Mouse (Mus musculus): ENCODE measurements at regions not wholly inside any gene's neighbourhood (a gene's known extent, or its start where the extent isn't known, plus 50 kb on each side); places are given as distances from the start of the nearest gene placed in this dataset.
"Not testable (repeated sequence)": the region's sequence is repeated elsewhere in the genome, so short reads cannot be mapped to it uniquely, and the experiment has no call there.

DNA sequence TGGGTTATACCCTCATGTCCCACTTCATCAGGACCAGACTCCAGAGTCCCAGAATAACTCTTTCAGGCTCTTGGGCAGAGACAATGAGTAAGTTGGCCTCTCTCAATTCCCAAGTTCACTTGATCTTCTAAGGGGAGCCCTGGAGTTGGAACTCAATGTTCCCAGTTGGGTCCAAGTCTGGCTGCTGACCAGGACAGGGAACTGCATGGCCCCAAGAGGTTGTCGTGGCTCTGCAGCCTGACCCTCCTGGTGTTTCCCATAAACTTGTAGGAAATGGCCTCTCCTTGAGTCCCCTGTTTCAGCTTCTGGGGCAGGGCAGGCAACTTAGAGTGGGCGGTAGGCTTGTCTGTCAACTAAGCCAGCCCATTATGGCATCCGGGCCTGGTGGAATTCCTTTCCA is 286.2 kb downstream of the Cyp26b1 start:
- ATAC-seq (ENCODE audit: low read depth): no peak

DNA sequence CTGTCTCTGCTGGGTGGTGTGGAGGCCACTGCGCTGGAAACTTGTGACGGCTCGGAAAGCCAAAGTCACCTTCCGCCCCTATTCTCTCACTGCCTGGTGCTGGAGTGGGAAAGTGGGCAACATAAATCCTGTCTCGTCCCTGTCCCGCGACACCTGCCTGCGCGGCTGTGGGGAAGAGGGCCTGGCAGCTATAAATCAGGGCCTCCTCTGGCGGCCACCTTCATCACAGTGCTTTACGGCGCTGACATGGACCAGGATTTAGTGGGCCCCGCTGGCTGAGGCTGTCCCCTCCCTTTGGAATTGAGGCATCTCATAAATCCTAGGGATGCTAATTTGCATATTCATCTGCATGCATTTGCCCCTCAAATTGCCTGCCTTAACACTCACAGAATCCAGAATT is 287.1 kb downstream of the Cyp26b1 start:
- Histone ChIP-seq H3K36me3 (ENCODE audit: control insufficient read depth, insufficient read depth) (no peaks in the 10 kb centered on the region), H3K9me3 (replicated peaks; ENCODE audit: control insufficient read depth, low read length) (no peaks in the 10 kb centered on the region), H3K4me2 (ENCODE audit: low read depth, low read length) (no peak overlapping the region), H3K9ac (ENCODE audit: low read depth, low read length) (no peak overlapping the region), H3K27me3 (ENCODE audit: control insufficient read depth, insufficient read depth, low read depth, low read length) (no peaks in the 10 kb centered on the region), H3K4me3 (ENCODE audit: low read depth, low read length) (no peak overlapping the region), H3K27ac (ENCODE audit: low read length) (no peak overlapping the region), H3K4me1 (ENCODE audit: control insufficient read depth, low read depth, low read length) (no peaks in the 10 kb centered on the region)
- ATAC-seq (ENCODE audit: low read depth): no peak
- 58% methylated on average over 13 of the region's 13 CpGs for WGBS (ENCODE audit: insufficient replicate concordance)

More for the DNA sequence above, 286.2 kb downstream of the Cyp26b1 start:
- no peak overlapping the region for H3K4me2 ChIP-seq (ENCODE audit: low read depth, low read length)
- H3K27me3 ChIP-seq (ENCODE audit: control insufficient read depth, insufficient read depth, low read depth, low read length): no peaks in the 10 kb centered on the region
- 56% methylated on average over 3 of the region's 3 CpGs for WGBS (ENCODE audit: insufficient replicate concordance)
- no peak overlapping the region for H3K4me3 ChIP-seq (ENCODE audit: low read depth, low read length)
- H3K9ac ChIP-seq (ENCODE audit: low read depth, low read length): no peak overlapping the region
- no peaks in the 10 kb centered on the region for H3K36me3 ChIP-seq (ENCODE audit: control insufficient read depth, insufficient read depth)
- no peaks in the 10 kb centered on the region for H3K9me3 ChIP-seq (replicated peaks; ENCODE audit: control insufficient read depth, low read length)
- H3K27ac ChIP-seq (ENCODE audit: low read length): no peak overlapping the region
- no peaks in the 10 kb centered on the region for H3K4me1 ChIP-seq (ENCODE audit: control insufficient read depth, low read depth, low read length)

DNA sequence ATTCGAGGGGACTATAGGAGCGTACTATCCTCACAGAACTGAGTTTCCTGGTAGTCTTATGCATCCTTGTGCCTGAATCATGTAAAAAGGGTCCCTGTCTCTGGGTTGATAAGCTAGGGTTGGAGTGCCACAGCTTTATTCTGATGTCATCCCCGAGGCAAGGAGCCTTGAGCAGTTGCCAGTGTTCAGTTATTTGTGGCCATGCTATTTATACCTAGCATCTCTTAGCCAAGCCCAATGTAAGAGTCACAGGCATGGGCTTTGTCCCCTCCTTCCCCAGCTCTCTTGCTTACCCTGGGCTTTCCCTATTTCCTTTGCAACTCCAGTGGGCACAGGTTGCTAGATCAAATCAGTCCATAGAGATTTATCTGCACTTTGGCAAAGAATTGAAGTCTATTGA is 288.6 kb downstream of the Cyp26b1 start:
- Histone ChIP-seq H3K27ac (ENCODE audit: low read length) (no peak overlapping the region), H3K9me3 (replicated peaks; ENCODE audit: control insufficient read depth, low read length) (no peaks in the 10 kb centered on the region), H3K4me2 (ENCODE audit: low read depth, low read length) (no peak overlapping the region), H3K4me3 (ENCODE audit: low read depth, low read length) (no peak overlapping the region), H3K9ac (ENCODE audit: low read depth, low read length) (no peak overlapping the region), H3K27me3 (ENCODE audit: control insufficient read depth, insufficient read depth, low read depth, low read length) (no peaks in the 10 kb centered on the region), H3K36me3 (ENCODE audit: control insufficient read depth, insufficient read depth) (no peaks in the 10 kb centered on the region), H3K4me1 (ENCODE audit: control insufficient read depth, low read depth, low read length) (no peaks in the 10 kb centered on the region)
- WGBS (ENCODE audit: insufficient replicate concordance): 56% methylated on average over 3 of the region's 3 CpGs
- no peak for ATAC-seq (ENCODE audit: low read depth)

DNA sequence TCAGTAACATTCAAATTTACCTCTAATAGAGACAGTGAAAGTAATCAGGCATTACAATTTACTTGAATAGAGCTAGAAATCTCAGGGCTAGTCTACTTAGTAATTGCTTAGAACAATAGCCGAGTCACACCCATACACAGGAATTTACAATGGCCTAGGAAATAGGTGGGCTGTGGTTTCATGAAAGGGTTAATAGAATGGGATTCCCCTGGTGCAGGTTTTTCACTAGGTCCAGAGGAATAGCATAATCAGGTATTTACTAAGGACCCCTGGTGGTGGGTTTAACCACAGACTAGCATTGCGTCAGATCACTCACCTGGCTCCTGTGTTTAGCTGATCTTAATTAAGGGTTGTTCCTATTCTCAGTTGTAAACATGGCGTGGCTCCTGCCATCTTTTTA is 290.8 kb downstream of the Cyp26b1 start:
- not testable (repeated sequence) for H3K9ac ChIP-seq (ENCODE audit: low read depth, low read length); H3K27me3 ChIP-seq (ENCODE audit: control insufficient read depth, insufficient read depth, low read depth, low read length); H3K4me3 ChIP-seq (ENCODE audit: low read depth, low read length); H3K4me1 ChIP-seq (ENCODE audit: control insufficient read depth, low read depth, low read length); H3K4me2 ChIP-seq (ENCODE audit: low read depth, low read length); H3K27ac ChIP-seq (ENCODE audit: low read length); H3K9me3 ChIP-seq (replicated peaks; ENCODE audit: control insufficient read depth, low read length); ATAC-seq (ENCODE audit: low read depth); H3K36me3 ChIP-seq (ENCODE audit: control insufficient read depth, insufficient read depth)
- 64% methylated on average over 3 of the region's 3 CpGs for WGBS (ENCODE audit: insufficient replicate concordance)

DNA sequence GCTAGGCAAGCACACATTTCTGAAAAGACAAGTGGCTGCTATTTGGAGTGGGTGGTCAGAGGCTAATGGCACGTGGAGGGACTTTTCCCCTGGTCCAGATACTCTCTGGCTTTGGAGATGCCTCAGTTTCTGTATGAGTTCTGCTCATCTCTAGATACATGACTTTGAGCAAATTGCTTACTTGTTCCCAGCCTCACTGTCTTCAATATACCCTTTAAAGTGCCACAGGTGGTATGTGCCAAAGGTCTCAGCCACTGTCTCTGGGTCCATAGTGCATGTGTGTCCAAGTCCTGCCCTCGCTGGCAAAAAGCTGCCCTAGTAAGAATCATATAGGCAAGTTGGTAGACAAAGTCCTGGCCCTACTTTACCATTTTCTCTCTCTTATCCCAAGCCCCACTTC is 291.5 kb downstream of the Dysf start:
- Histone ChIP-seq H3K9ac (ENCODE audit: low read depth, low read length) (no peak overlapping the region), H3K4me1 (ENCODE audit: control insufficient read depth, low read depth, low read length) (no peaks in the 10 kb centered on the region), H3K4me3 (ENCODE audit: low read depth, low read length) (no peak overlapping the region), H3K27me3 (ENCODE audit: control insufficient read depth, insufficient read depth, low read depth, low read length) (no peaks in the 10 kb centered on the region), H3K9me3 (replicated peaks; ENCODE audit: control insufficient read depth, low read length) (no peaks in the 10 kb centered on the region), H3K4me2 (ENCODE audit: low read depth, low read length) (no peak overlapping the region), H3K27ac (ENCODE audit: low read length) (no peak overlapping the region), H3K36me3 (ENCODE audit: control insufficient read depth, insufficient read depth) (no peaks in the 10 kb centered on the region)
- no peak for ATAC-seq (ENCODE audit: low read depth)
- WGBS (ENCODE audit: insufficient replicate concordance): 41% methylated on average over 2 of the region's 2 CpGs

DNA sequence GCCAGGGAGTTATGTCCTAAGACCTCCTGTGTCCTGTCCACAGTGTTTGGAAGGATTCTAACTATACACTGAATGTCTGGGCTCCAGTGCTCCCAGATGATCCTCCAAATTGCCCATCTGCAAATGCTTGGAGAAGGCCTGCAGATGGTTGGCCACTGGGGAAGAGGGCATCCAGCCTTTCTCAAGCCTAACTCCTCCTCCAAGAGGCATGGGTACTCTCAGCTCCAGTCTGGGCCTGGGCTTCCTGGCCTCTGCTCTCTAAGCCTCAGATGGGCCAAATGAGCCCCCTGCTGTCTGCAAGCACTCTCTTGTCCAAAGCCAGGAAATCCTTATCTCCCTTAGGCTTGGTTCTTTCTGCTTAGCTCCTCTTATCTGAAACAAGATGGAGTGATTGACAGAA is 290.8 kb downstream of the Dysf start:
- Histone ChIP-seq H3K27me3 (ENCODE audit: control insufficient read depth, insufficient read depth, low read depth, low read length) (no peaks in the 10 kb centered on the region), H3K4me1 (ENCODE audit: control insufficient read depth, low read depth, low read length) (no peaks in the 10 kb centered on the region)

DNA sequence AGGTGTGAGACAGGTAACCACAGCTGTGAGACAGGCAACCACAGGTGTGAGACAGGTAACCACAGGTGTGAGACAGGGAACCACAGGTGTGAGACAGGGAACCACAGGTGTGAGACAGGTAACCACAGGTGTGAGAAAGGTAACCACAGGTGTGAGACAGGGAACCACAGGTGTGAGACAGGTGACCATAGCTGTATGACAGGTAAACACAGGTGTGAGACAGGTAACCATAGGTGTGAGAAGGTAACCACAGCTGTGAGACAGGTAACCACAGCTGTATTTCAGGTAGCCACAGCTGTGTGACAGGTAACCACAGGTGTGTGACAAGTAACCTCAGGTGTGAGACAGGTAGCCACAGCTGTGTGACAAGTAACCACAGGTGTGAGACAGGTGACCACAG is 265.5 kb downstream of the Dysf start:
- H3K27ac ChIP-seq (ENCODE audit: low read length); H3K27me3 ChIP-seq (ENCODE audit: control insufficient read depth, insufficient read depth, low read depth, low read length); H3K4me3 ChIP-seq (ENCODE audit: low read depth, low read length); H3K4me2 ChIP-seq (ENCODE audit: low read depth, low read length); H3K4me1 ChIP-seq (ENCODE audit: control insufficient read depth, low read depth, low read length); H3K9me3 ChIP-seq (replicated peaks; ENCODE audit: control insufficient read depth, low read length); ATAC-seq (ENCODE audit: low read depth); H3K36me3 ChIP-seq (ENCODE audit: control insufficient read depth, insufficient read depth); H3K9ac ChIP-seq (ENCODE audit: low read depth, low read length): not testable (repeated sequence)

More for the DNA sequence above, 290.8 kb downstream of the Dysf start:
- H3K4me2 ChIP-seq (ENCODE audit: low read depth, low read length): no peak overlapping the region
- H3K27ac ChIP-seq (ENCODE audit: low read length): no peak overlapping the region
- no peak for ATAC-seq (ENCODE audit: low read depth)
- H3K9ac ChIP-seq (ENCODE audit: low read depth, low read length): no peak overlapping the region
- H3K36me3 ChIP-seq (ENCODE audit: control insufficient read depth, insufficient read depth): no peaks in the 10 kb centered on the region
- H3K4me3 ChIP-seq (ENCODE audit: low read depth, low read length): no peak overlapping the region
- no peaks in the 10 kb centered on the region for H3K9me3 ChIP-seq (replicated peaks; ENCODE audit: control insufficient read depth, low read length)

DNA sequence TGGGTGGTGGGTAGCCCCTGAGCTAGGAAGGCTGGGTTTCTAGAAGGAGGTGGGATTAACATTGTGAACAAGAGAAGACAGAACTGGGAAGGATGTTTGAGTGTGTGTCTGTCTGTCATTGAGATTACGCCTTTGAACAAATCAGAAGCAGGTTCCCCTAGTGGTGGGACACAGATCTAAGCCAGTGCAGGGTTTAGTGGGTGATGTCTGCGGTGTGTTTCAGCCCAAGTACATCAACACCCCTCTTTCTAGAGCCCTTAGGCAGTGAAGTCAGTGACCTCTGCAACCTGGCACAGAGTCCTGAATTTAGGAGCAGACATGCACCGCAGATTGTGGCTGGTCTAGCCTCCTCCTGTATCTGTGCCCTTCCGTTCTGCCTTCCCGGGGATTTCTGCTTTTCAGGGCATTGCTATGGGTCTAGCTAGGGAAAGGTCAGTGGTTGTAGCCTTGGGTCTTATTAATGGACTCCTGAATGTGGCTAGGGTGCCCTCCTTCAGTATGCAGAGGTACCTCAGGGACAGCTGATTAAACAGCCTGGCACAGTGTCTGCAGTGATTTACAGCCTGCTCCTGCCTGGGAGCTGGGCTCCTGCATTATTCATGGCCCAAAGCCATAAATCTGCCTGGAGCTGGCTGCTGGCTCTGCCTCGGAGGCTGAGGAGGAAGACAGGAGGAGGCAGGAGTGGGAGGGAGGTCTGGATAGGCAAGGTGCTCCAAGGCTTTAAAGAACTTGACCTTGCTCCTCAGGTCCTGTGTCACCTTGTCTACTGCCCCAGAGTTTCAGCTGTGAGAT is 264.3 kb downstream of the Dysf start:
- Histone ChIP-seq H3K27me3 (ENCODE audit: control insufficient read depth, insufficient read depth, low read depth, low read length) (no peaks in the 10 kb centered on the region), H3K9me3 (replicated peaks; ENCODE audit: control insufficient read depth, low read length) (no peaks in the 10 kb centered on the region), H3K9ac (ENCODE audit: low read depth, low read length) (no peak overlapping the region), H3K4me1 (ENCODE audit: control insufficient read depth, low read depth, low read length) (no peaks in the 10 kb centered on the region), H3K36me3 (ENCODE audit: control insufficient read depth, insufficient read depth) (no peaks in the 10 kb centered on the region), H3K27ac (ENCODE audit: low read length) (no peak overlapping the region), H3K4me2 (ENCODE audit: low read depth, low read length) (no peak overlapping the region), H3K4me3 (ENCODE audit: low read depth, low read length) (no peak overlapping the region)
- 48% methylated on average over 6 of the region's 6 CpGs for WGBS (ENCODE audit: insufficient replicate concordance)
- ATAC-seq (ENCODE audit: low read depth): no peak

DNA sequence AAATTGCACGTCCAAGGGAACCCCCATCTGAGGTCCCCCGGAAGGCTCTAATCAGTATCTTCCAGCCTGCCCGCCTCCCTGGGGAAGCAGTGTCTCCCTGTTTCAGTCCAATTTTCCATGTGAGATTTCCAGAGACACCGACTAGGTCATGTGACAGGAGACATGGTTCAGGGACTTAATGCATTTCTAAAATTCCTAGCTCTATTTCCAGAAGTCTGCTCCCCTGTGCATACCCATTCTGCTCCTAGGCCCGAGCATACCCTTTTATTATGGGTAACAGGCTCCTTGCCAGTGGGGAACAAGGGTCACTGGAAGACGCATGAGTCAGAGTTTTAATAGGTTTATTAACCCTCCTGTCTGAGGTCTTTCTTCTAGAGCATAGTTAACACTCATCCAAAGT is 263.6 kb downstream of the Dysf start:
- 51% methylated on average over 6 of the region's 6 CpGs for WGBS (ENCODE audit: insufficient replicate concordance)
- no peaks in the 10 kb centered on the region for H3K9me3 ChIP-seq (replicated peaks; ENCODE audit: control insufficient read depth, low read length)
- no peaks in the 10 kb centered on the region for H3K4me1 ChIP-seq (ENCODE audit: control insufficient read depth, low read depth, low read length)
- ATAC-seq (ENCODE audit: low read depth): no peak
- no peak overlapping the region for H3K4me2 ChIP-seq (ENCODE audit: low read depth, low read length)
- H3K36me3 ChIP-seq (ENCODE audit: control insufficient read depth, insufficient read depth): no peaks in the 10 kb centered on the region
- no peak overlapping the region for H3K9ac ChIP-seq (ENCODE audit: low read depth, low read length)
- H3K4me3 ChIP-seq (ENCODE audit: low read depth, low read length): no peak overlapping the region
- no peaks in the 10 kb centered on the region for H3K27me3 ChIP-seq (ENCODE audit: control insufficient read depth, insufficient read depth, low read depth, low read length)
- no peak overlapping the region for H3K27ac ChIP-seq (ENCODE audit: low read length)
